Mouse (Mus musculus) ES-Bruce4 (cell line): ENCODE measurements around the gene Znhit1.

Experiments
- CTCF ChIP-seq: IDR thresholded peaks from one replicate; pipeline ENCODE4 v1.8.1; 2011; ENCODE audit warnings: low read depth, low read length
- EP300 ChIP-seq: IDR thresholded peaks from 2 replicates; pipeline ENCODE4 v1.6.1; 2011; ENCODE audit warnings: low read depth, low read length; ENCODE audit not compliant: insufficient read depth
- POLR2A ChIP-seq: IDR thresholded peaks from one replicate; pipeline ENCODE4 v1.8.1; 2011; ENCODE audit warnings: low read length; ENCODE audit not compliant: insufficient read depth

- TF ChIP-seq POLR2A (peak; percentile 4), CTCF (no peak), EP300 (peak; percentile 33; the same call in 1 of the 2 replicates)
Measured at GRCm38 (mm10) chr5:136953015-136953414, 34.8 kb downstream of the Znhit1 start, which contains the start of gene Fis1.
